Mouse (Mus musculus) kidney, adult 8-10 months (tissue): ENCODE data around the gene Prkg1.
"Not testable (repeated sequence)": the region's sequence is repeated elsewhere in the genome, so short reads cannot be mapped to it uniquely, and the experiment has no call there.

Experiments used
- DNase-seq, 2 experiments: peaks; one replicate each; pipeline ENCODE4 v3.0.0; 2022

Prkg1 gene

DNA sequence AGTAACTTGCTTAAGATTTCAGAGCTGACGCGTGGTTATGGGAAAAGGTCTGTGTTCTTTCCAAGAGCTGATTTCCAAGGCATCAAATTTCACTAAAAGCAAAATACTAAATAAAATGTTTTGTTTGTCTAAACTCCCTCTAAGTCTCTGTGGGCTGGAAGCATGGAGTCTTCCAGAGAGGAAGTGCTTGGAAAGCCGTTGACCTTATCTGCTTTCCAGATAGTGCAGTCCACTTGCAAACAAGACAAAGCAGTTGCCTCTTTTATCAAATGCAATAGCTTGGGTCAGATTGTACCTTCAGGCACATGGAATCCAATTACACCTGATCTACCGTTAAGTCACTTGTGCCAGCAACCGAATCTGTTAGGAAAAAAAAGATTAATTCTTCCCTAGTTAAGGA lies 340.5 kb downstream of the Prkg1 start:
- no peak for DNase-seq

DNA sequence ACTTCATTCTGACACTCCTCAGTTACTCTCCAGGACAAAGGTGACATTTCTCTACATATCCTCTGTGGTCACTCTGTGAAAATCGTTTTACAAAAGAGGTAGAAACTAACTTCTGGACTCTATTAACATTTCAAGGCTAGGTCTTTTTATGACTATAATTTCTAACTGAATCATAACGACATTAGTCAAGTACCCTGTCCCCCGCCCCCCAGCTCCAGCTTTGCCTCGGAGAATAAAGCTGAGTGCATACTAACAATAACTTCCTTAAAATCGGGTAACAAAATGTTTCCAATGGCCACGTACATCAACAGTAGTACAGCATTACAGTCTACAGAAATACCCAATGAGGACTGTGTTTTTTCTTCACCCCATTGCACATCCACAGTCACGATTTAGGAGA lies 351.3 kb downstream of the Prkg1 start:
- no peak for DNase-seq

DNA sequence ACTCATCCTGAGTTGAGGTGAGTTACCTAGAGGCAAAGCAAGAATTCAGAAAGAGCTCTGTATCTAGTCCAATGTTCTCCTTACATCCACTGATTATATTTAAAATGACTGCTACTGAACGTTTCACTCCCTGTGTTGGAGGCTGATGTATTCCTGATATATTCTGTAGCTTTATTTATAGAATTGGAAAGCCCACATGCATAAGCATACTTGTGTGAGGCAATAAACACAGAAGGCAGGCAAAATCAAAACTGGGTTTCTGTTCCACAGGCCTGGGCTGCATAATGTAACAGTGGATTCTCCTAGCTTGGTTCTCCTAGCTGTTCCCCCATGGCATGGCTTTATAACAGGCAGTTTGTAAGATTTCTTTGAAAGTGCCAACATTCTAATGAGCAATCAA lies 368.7 kb downstream of the Prkg1 start:
- no peak for DNase-seq

DNA sequence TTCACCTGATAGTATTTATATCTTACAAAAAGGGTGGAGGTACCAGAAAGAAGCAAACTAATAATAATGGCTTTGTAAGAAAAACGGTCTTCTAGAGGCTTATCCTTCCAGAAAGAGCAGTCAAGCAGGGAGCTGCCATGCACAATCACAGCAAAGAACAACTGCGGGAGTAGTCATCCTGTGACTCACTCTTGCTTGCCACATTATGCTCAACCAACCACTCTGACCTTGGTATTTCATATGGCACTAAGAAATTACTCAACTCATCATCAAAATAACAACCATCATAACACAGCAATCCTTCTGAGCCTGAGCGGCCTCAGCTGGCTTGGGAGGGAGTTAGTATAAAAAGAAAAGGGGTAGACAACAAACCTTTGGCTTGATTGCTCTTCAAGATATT lies 379.5 kb downstream of the Prkg1 start:
- DNase-seq, result no peak

DNA sequence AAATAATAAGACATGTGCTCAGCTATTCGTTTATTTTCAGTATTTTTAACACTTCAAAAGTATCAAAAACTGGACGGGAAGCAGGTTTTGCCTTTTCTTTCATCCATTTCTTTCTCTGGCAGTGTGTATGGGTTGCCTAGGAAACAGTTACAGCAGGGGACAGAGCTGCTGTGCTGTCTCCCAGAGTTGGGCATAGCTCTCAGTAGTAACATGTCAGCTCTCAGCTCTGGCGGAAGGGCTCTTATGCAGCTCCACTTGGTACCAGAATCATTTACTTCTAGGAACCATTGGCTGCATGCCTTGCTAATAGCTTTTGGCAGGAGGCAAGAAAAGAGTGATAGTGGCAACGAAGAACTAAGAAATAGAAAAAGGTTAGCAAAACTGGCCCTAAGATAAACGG lies 381.0 kb downstream of the Prkg1 start:
- DNase-seq, result no peak

DNA sequence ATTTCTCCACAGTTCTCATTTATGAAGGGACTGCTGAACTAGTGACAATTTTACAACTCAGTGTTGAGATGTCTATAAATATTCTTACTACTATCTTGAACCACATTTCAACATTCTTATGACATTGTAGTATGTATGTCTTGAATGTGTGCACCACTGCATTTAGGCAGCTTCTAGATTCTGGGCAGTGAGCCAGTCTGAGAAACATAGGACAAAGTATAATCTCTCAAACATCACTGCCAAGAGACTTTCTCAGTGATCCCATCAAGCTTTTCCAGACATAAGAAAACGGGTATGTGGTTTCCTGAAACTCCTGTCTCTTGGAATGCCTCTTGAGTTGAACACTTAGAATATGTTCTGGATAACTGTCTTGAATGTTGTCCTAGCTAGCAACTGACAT lies 394.7 kb downstream of the Prkg1 start:
- peak in 1 of 2 experiments; percentile 25 for DNase-seq

DNA sequence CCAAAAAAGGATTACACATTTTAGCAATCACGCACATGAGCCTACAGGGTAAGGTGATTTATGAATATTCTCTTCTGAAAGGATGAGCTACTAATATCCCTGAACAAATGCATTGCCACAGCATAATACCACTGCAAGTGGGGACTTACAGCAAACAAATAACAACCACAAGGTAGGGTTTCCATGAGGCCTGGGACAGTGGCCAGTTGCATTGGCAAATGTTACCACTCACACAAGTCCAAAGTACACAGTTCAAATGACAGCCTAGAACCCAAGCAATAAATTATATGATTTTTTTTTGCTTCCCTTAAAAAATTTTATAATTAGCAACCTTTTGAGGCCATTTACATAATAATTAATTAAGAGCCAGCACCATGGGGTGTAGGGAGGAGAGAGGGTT lies 395.7 kb downstream of the Prkg1 start:
- DNase-seq, result peak; percentile 36 to 39

DNA sequence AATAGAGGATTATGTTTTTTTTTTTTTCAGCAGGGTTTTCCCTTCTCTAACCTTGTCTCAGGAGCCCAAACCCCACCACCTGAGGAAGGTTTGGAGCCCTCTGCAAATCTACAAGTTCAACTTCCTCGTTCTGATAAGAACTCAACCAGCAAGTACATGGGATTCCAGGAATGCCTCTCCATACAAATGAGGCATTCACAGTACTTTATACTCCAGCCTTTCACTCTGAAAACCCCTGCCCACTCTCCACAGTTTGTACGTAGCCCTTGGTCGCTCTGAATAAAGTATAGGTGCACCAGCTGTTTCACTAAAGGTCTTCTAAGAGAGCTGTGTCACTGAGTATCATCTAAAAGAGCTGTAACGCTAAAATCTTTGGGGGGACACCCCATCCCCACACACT lies 402.8 kb downstream of the Prkg1 start:
- DNase-seq, result no peak

DNA sequence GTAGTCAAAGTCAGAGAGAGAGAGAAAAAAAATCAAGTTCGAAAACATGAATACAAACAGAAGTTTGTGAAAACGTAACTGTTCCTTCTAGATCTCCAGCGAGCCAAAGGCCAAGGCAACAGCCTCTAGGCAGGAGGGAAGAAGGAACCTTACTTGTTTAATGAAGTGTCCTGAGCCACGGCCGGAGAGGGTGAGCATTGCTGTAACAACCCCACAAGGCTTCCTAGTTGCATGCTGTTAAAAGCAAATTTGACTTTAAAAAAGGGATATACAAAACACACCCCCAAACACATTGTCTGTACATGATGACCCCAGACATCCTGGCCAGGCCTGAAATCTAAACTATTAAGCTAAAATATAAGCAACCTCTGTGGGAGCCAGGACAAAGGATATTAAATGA lies 403.3 kb downstream of the Prkg1 start:
- no peak for DNase-seq

DNA sequence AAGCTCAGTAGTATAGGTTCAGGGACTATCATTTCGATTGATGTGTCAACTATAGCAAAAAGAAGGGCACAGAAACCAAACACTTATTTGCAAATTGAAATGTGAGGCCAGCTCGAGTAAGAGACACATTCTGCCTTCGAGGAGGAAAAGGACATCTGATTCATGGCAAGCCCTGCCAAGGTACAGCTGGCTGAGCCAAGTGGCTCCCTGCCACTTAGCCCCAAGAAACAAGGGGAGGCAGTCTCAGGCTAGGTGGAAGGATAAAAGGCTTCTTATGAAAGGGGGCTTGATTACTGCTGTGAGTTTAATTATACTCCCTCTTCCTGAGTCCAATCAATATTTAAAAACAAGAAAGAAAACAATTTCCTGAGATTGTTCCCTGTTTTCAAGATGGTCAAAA lies 403.7 kb downstream of the Prkg1 start:
- DNase-seq, result peak; percentile 36 to 48

DNA sequence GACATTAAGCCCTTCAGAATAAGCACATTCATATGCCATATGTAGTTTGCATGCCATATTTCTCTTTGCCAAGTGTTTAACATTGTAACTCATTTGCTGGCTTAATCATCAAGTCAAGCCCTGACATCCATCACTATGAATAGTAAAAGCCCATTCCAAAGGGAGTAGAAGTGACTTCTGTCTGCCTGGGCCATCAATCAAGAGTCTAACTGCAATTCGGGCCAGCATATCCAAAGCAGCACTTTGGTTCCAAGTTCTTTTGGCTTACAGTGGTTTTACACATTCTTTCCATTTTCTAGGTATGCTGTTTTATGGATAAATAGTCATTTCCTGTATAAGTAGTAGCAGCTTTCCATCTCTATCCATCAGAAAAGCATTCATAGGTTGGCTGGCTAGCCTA lies 409.9 kb downstream of the Prkg1 start:
- no peak for DNase-seq

DNA sequence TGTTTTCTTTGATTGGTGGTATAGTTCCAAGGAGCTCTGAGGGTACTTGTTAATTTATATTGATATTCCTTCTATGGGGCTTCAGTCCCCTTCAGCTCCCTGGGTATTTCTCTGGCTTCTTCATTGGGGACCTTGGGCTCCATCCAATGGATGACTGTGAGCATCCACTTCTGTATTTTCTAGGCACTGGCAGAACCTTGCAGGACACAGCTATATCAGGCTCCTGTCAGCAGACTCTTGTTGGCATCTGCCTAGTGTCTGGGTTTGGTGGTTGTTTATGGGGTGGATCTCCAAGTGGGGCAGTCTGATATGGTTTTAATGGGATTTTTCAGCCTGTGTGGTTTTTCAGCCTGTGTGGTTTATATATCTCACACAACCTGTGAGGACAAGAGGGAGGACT lies 412.0 kb downstream of the Prkg1 start:
- not testable (repeated sequence) for DNase-seq

DNA sequence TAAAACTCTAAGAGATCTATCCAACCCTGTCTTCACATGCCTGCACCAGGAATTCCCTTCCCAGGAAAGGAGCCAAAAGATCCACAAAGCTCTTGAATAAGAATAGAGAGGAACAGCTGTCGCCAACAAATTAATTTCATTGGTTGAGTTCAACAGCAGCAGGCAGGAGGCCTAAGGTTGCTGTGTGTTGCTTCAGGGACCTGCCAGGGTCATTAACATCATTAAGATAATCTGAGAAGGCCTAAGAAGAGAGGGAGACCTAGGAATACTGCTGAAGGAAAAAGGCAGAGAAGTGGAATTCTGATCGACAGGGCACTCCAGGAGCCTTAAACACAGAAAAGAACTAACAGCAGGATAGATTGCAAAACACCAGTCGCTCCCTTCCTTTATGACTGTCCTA lies 413.0 kb downstream of the Prkg1 start:
- no peak for DNase-seq

DNA sequence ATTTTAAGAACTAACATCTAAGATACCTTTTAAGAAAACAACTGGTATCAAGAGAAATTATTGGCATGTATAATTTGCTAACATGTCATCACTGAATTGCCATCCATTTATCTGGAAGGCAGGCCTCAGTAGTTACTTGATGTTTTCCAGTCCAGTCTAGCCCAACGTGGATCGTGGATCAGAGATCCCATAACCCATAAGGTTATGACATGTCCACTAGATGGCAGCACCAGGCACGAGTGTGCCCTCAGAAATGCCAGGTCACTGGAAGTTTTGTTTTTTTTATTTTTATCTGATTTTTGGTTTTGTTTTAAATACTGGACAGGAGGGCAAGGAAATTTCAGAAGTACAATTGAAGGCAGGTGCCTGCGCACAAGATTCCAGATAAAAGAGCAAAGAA lies 422.7 kb downstream of the Prkg1 start:
- peak; percentile 7 to 38 for DNase-seq

DNA sequence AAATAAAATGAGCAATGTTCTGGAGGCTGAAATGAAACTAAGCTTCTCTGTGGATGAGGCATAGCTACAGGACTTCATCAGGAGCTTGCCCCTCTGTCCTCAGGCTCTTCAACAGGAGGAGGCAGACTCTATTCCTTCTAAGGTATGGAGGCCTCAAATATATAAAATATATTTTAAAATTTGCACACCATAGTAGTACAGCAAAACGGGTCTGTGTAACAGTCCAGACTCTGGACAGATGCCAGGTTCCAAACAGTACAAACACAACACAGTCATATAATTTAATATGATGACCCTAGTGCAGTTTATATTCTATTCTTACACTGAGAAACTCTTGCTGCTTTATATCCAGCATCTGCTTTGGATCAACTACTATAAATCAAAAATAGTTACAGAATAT lies 423.9 kb downstream of the Prkg1 start:
- no peak for DNase-seq

DNA sequence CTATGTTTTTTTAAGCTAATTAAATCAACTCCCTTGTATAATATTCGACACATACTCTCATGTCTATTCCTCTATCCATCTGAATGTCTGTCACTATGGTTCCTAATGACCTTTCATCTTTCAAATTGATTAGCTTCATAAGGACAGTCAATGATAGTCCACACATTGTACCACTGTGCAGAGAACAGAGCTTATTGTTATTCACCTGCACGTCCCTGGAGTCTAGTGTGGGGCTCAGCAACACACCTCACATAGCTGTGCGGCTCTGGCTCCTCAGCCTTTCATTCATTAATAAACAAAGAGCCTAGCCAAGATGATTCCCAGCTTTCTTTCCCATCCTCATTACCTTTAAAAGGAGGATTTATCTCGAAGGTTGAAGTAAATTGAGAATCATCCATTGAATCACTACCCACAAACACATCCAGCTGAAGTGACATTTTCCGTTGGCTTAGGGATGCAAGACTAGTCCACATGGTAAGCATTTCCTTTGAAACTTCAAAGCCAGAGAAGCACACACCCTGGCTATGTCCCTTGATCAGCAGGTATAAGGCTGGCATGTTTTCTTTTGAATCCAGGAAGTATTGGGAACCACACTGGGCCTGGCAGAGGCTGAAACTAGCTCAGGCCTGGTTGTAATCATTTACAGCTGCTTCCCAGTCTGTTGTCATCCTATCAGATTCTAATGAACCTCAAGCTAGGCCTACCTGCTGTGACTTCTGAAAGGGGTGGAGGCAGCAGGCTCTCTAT lies 426.3 kb downstream of the Prkg1 start:
- DNase-seq, result no peak

DNA sequence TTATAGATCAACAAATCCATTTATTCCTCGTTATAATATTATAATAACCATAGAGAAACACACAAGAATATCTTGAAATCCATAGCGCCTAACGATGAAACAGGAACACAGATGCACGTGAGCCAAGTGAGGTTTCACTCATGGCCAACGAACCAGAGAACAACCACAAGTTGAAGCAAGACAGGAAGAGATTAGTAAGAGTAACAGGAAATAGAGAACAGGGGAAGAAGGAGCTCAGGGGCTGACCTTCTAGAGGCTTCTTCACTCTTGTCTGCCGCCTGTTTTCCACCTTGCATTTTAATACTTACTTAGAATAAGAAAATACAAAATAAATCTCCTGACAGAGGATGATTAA lies 427.0 kb downstream of the Prkg1 start:
- no peak for DNase-seq

DNA sequence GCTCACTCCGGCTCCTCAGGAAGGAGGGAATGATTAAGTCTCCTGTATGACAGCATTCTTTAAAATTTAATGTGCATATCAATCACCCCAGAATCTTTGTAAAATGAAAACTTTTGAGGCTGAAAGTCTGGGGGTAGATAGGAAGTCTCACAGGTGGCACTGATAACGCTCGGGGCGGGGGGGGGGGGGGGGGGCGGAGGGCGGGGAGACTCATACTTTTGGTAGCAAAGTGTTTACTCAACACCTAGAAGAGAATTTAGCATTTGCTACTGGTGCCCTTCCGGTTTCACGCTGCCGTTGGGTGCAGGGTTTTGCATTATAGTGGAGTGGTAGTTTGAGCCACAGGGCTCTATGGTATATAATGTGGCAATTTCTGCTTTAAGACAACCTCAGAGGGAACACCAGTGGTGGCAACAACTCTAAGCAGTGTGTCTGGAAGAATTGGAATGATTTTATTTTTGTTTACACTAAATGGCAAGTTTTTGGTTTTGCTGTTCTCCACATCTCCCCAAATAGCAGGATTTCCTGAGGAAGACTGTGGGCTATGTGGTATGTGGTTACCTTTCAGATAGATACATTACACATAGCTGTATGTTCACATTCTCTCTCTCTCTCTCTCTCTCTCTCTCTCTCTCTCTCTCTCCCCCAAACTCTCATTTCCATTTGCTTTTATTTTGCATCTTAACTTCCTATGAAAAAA lies 427.5 kb downstream of the Prkg1 start:
- DNase-seq, result no peak

DNA sequence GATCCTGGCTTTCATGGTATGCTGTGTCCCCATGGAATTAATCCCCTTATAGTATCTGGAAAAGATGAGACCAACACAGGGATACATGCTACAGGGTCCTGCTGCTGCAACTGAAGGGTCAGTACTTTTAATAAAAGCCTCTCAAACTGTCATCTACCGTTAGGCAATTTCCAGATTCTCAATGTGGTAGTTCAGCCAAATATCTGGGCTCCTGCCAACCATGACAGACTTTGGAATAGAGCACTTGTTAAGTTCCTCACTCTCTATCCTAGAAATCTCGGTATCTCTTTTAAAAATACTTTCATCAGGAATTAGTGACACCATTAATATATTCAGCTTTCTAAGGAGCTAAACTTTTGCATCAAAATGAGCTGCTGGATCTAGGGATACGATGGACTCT lies 428.5 kb downstream of the Prkg1 start:
- DNase-seq, result no peak

DNA sequence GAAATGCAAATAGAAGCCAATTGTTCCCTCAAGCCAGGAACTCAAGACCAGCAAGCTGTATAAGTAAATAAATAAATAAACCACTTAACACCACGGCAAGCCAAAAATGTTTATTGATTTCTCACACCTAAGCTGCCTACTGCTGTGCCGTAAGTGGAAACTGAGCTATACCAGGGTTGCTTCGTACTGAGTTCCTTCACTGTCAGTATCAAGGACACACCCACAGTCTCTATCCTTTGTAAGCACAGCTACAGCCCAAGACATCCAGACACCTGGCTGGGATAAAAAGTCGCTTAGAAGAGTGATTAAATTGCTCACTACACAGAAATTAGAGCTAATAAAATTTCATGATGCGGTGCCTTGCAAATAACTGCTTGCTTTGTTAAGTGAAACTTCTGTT lies 434.9 kb downstream of the Prkg1 start:
- no peak for DNase-seq

DNA sequence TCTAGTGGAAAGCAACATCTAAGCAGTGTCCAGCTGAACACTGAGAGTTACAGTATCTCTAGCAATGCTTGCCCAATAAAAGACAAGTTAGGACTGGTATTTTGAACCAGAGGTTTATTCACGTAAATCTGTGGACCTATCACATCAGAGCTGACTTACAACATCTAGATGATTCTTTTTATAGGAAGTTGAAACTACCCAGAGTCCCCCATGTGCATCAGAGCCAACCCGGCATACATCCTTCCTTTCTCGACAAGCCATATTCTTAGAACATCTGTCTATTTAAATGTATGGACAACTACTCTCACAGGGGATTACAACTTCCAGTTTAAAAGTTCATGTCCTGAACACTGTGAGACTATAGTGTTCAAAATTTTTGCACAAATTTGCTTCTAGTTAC lies 460.1 kb downstream of the Prkg1 start:
- no peak for DNase-seq

DNA sequence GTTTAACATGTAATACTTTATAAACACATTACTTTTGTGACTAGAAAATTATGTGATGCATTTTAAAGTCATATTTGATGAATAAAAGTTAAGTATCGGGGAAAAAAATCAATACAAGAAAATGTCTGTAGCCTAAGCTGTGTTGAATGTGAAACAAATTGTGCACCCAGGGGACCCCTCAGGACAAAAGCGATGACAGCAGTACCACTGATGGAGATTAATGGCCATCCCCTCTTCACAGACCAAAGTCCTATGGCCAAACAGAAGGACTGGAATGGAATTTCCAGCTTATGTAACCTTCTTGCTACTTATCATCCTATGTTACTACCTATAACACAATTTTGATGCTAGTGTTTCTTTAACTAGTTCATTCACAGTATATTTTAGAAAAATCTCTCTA lies 473.6 kb downstream of the Prkg1 start:
- no peak for DNase-seq

DNA sequence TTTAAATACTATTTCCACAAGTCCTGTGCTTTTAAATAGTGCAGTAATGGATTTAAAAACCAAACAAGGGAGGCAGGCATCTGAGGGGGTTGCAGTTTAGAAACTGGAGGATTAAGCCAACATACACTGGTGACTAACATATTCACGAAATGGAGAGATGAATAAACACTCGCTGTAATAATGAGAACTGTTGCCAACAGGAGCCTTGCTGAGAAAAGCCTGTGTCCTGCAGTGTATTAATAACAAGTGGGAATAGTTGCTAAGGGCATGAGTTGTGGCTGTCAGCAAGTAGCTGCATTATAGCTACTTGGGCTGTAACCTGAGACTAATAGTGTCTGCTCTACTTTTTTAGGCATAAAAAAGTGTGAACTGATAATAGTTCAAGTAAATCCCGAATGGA lies 480.3 kb downstream of the Prkg1 start:
- DNase-seq, result no peak

DNA sequence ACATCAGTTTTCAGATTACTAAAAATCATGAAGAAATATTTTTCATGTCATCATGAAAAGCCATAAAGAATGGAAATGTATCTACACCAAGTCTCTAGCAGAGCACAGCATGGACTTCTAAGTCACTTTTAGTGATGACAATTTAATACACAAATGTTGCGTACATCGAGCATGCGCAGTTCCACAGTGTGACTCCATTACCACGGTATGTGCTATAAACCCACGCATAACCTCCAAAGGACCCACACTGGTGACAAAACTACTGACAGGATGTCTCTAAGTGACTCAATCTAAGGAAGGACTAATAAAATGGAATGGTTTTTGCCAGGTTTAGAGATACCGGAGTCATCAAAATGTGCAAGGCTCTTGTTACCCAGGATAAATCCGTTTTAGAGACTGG lies 480.7 kb downstream of the Prkg1 start:
- no peak for DNase-seq

DNA sequence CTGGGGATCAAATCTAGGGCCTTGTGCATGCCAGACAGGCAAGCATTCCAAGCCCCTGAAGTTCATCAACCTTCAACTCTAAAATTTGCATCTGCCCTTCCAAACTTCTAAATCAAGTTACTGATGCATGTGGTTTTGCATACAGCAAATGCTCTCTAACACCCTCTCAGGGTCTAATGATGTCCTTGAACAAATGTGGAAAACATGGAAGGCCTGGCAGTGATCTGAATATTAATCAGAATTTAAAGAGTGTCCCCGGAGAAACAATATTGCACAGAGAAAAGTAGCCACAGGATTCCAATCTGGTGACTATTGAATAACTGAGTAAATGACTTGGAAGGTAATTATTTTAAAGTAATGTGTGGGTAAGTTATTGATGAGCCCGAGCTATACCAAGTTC lies 481.2 kb downstream of the Prkg1 start:
- DNase-seq, result peak in 1 of 2 experiments; percentile 4
